Mouse (Mus musculus) T-helper 1 cell (primary cell): ENCODE results near the gene Ppil3.

Experiments used
- in situ Hi-C: fragments of 300-600 bp; cut with MboI, MseI; formaldehyde crosslinking; loops from one replicate; pipeline ENCODE4 v1.15.1; 2025; ENCODE audit warnings: high pct_unique_total_duplicates

Ppil3 gene

GRCm38 (mm10) chr1:58410198-58410588, 35.1 kb downstream of the Ppil3 start:
- in situ Hi-C loops, result no loop called here

GRCm38 (mm10) chr1:58409553-58410197, 35.6 kb downstream of the Ppil3 start:
- in situ Hi-C loops, result no loop called here

GRCm38 (mm10) chr1:58408141-58408540, 37.1 kb downstream of the Ppil3 start:
- in situ Hi-C loops, result no loop called here

GRCm38 (mm10) chr1:58407321-58407720, 38.0 kb downstream of the Ppil3 start:
- in situ Hi-C loops, result no loop called here

- in situ Hi-C loops, result no loop called here
Measured at GRCm38 (mm10) chr1:58403745-58404144, 41.5 kb downstream of the Ppil3 start.

- in situ Hi-C loops, result no loop called here
Measured at GRCm38 (mm10) chr1:58401396-58401795, 43.9 kb downstream of the Ppil3 start.

- in situ Hi-C loops, result no loop called here
Measured at GRCm38 (mm10) chr1:58397731-58398130, 47.6 kb downstream of the Ppil3 start.

- in situ Hi-C loops, result no loop called here
Measured at GRCm38 (mm10) chr1:58396179-58396578, 49.1 kb downstream of the Ppil3 start.

- in situ Hi-C loops, result no loop called here
Measured at GRCm38 (mm10) chr1:58395341-58395740, 49.9 kb downstream of the Ppil3 start.

GRCm38 (mm10) chr1:58393284-58394195, 51.7 kb downstream of the Ppil3 start:
- in situ Hi-C loops, result no loop called here

GRCm38 (mm10) chr1:58392652-58393283, 52.5 kb downstream of the Ppil3 start, which contains the start of gene Bzw1:
Gene Bzw1, plus strand, starts transcription at chr1:58392898.
- in situ Hi-C loops, result no loop called here

- in situ Hi-C loops, result no loop called here
Measured at GRCm38 (mm10) chr1:58392268-58392651, 53.0 kb downstream of the Ppil3 start.

- in situ Hi-C loops, result no loop called here
Measured at GRCm38 (mm10) chr1:58391421-58392267, 53.6 kb downstream of the Ppil3 start.

GRCm38 (mm10) chr1:58382586-58383281, 62.6 kb downstream of the Ppil3 start:
- in situ Hi-C loops, result no loop called here
